Mouse (Mus musculus) T-helper 17 cell (primary cell): ENCODE results near the gene Icos.

Experiments
- in situ Hi-C, 2 experiments: fragments of 300-600 bp; cut with MboI, MseI; formaldehyde crosslinking; loops; 1 replicate in 1 of 2; 2 replicates in 1 of 2; pipeline ENCODE4 v1.15.1; 2025; ENCODE audit warnings: high pct_unique_total_duplicates in 2 of 2

The Icos gene

GRCm38 (mm10) chr1:60977641-60978040 lies at the start of gene Icos:
TSS of gene Icos (plus strand) at chr1:60977927.
- in situ Hi-C loops = loop anchor here in 1 of 2 experiments (5.0 kb wide), 1 partner anchor 70 kb away; no protein-coding TSS in a partner anchor

- in situ Hi-C loops = no loop called here
Observed at GRCm38 (mm10) chr1:60929036-60929435, 48.7 kb upstream of the Icos start.

GRCm38 (mm10) chr1:60930397-60930796 lies 47.3 kb upstream of the Icos start:
- in situ Hi-C loops = loop anchor here in 1 of 2 experiments (10.0 kb wide), 1 partner anchor 366 kb away; the partner anchor contains the start of gene Raph1

GRCm38 (mm10) chr1:60935968-60936581 lies 41.7 kb upstream of the Icos start:
- in situ Hi-C loops = loop anchor here in 1 of 2 experiments (10.0 kb wide), 1 partner anchor 371 kb away; the partner anchor contains the start of gene Raph1

GRCm38 (mm10) chr1:60936963-60937711 lies 40.6 kb upstream of the Icos start:
- in situ Hi-C loops = loop anchor here in 1 of 2 experiments (10.0 kb wide), 1 partner anchor 372 kb away; the partner anchor contains the start of gene Raph1

- in situ Hi-C loops = loop anchor here in 1 of 2 experiments (10.0 kb wide), 1 partner anchor 373 kb away; the partner anchor contains the start of gene Raph1
Observed at GRCm38 (mm10) chr1:60938256-60938655, 39.5 kb upstream of the Icos start.

- in situ Hi-C loops = loop anchor here in 1 of 2 experiments (10.0 kb wide), 1 partner anchor 374 kb away; the partner anchor contains the start of gene Raph1
Observed at GRCm38 (mm10) chr1:60938974-60939373, 38.8 kb upstream of the Icos start.

- in situ Hi-C loops = loop anchor here in 1 of 2 experiments (10.0 kb wide), 1 partner anchor 375 kb away; the partner anchor contains the start of gene Raph1
Observed at GRCm38 (mm10) chr1:60940023-60940422, 37.7 kb upstream of the Icos start.

GRCm38 (mm10) chr1:60940620-60941019 lies 37.1 kb upstream of the Icos start:
- in situ Hi-C loops = loop anchor here in 1 of 2 experiments (10.0 kb wide), 1 partner anchor 376 kb away; the partner anchor contains the start of gene Raph1

GRCm38 (mm10) chr1:60941056-60942048 lies 36.4 kb upstream of the Icos start:
- in situ Hi-C loops = loop anchor here in 1 of 2 experiments (10.0 kb wide), 1 partner anchor 377 kb away; the partner anchor contains the start of gene Raph1

GRCm38 (mm10) chr1:60942921-60943320 lies 34.8 kb upstream of the Icos start:
- in situ Hi-C loops = loop anchor here in 1 of 2 experiments (10.0 kb wide), 1 partner anchor 378 kb away; the partner anchor contains the start of gene Raph1

- in situ Hi-C loops = loop anchor here in 1 of 2 experiments (10.0 kb wide), 1 partner anchor 381 kb away; the partner anchor contains the start of gene Raph1
Observed at GRCm38 (mm10) chr1:60945633-60946401, 31.9 kb upstream of the Icos start.

GRCm38 (mm10) chr1:60948112-60948511 lies 29.6 kb upstream of the Icos start:
- in situ Hi-C loops = loop anchor here in 1 of 2 experiments (10.0 kb wide), 1 partner anchor 383 kb away; the partner anchor contains the start of gene Raph1

GRCm38 (mm10) chr1:60952958-60953357 lies 24.8 kb upstream of the Icos start:
- in situ Hi-C loops = no loop called here

- in situ Hi-C loops = no loop called here
Observed at GRCm38 (mm10) chr1:60953686-60954085, 24.0 kb upstream of the Icos start.

- in situ Hi-C loops = loop anchor here in 1 of 2 experiments (5.0 kb wide), 1 partner anchor 92 kb away; no protein-coding TSS in a partner anchor
Observed at GRCm38 (mm10) chr1:60954759-60955158, 23.0 kb upstream of the Icos start.

GRCm38 (mm10) chr1:60955186-60955585 lies 22.5 kb upstream of the Icos start:
- in situ Hi-C loops = loop anchor here in 1 of 2 experiments (5.0 kb wide), 1 partner anchor 93 kb away; no protein-coding TSS in a partner anchor

- in situ Hi-C loops = loop anchor here in 1 of 2 experiments (5.0 kb wide), 1 partner anchor 94 kb away; no protein-coding TSS in a partner anchor
Observed at GRCm38 (mm10) chr1:60956196-60956595, 21.5 kb upstream of the Icos start.

GRCm38 (mm10) chr1:60958287-60958686 lies 19.4 kb upstream of the Icos start:
- in situ Hi-C loops = loop anchor here in 1 of 2 experiments (5.0 kb wide), 1 partner anchor 96 kb away; no protein-coding TSS in a partner anchor
